Mouse (Mus musculus) forebrain, embryonic 13.5 days (tissue): ENCODE data around the gene Ddx41. TPM values are rescaled to one million over a fixed set of nuclear protein-coding genes. Genes with fewer than 3 reads are reported as not detected.
"Not testable (repeated sequence)": the region's sequence is repeated elsewhere in the genome, so short reads cannot be mapped to it uniquely, and the experiment has no call there.

Source experiments
- ATAC-seq: fragments of 200-750 bp; cut with Nextera tagmentation; 2 replicates; pipeline ENCODE4 v1.8.0; 2017
- H3K27ac ChIP-seq: fragments of 300-500 bp; sonication (generic); 2 replicates; pipeline ENCODE4 v1.5.1; 2015; ENCODE audit warnings: inconsistent platforms, mild to moderate bottlenecking, moderate library complexity
- H3K27me3 ChIP-seq: fragments of 300-500 bp; sonication (generic); 2 replicates; pipeline ENCODE4 v1.6.1; 2015; ENCODE audit warnings: mild to moderate bottlenecking, inconsistent platforms
- H3K36me3 ChIP-seq: fragments of 300-500 bp; sonication (generic); 2 replicates; pipeline ENCODE4 v1.6.1; 2015; ENCODE audit warnings: mild to moderate bottlenecking, inconsistent platforms; ENCODE audit not compliant: poor library complexity, severe bottlenecking
- H3K4me1 ChIP-seq: fragments of 300-500 bp; sonication (generic); 2 replicates; pipeline ENCODE4 v1.6.1; 2015; ENCODE audit warnings: inconsistent platforms
- H3K4me2 ChIP-seq: fragments of 300-500 bp; sonication (generic); 2 replicates; pipeline ENCODE4 v1.6.1; 2015; ENCODE audit warnings: inconsistent platforms, mild to moderate bottlenecking, moderate library complexity
- H3K4me3 ChIP-seq: fragments of 300-500 bp; sonication (generic); 2 replicates; pipeline ENCODE4 v1.5.1; 2015; ENCODE audit warnings: mild to moderate bottlenecking, inconsistent platforms
- H3K9ac ChIP-seq: fragments of 300-500 bp; sonication (generic); 2 replicates; pipeline ENCODE4 v1.6.1; 2015; ENCODE audit warnings: mild to moderate bottlenecking, inconsistent platforms
- H3K9me3 ChIP-seq: fragments of 300-500 bp; sonication (generic); replicated peaks from 2 replicates; pipeline ENCODE4 v1.6.1; 2016; ENCODE audit warnings: inconsistent platforms
- WGBS: fragments of 180-500 bp; shearing (Covaris S2); methylation state at CpG from one replicate; pipeline ENCODE4 v1.1.7; 2015; 5-methylcytosine and 5-hydroxymethylcytosine counted together
- polyA plus RNA-seq: library from polyadenylated mRNA; unstranded; fragments of >200 nt; fragmentation: Nextera tagmentation; extraction: Ambion mirVana; gene quantifications from 2 replicates; pipeline ENCODE4 v1.2.1, GENCODE M21; 2015

The Ddx41 gene
- polyA plus RNA-seq, result 67.3 and 72.1 TPM in 2 replicates

GRCm38 (mm10) chr13:55536194-55537175, at the start of gene Ddx41:
Ddx41 (minus strand) TSS chr13:55536658.
- Histone ChIP-seq H3K36me3 (peaks cover 79% of the 10 kb centered on the region), H3K9ac (peak within 1 kb of the TSS; percentile 89), H3K9me3 (no peaks in the 10 kb centered on the region), H3K27me3 (no peaks in the 10 kb centered on the region), H3K27ac (peak within 1 kb of the TSS; percentile 71), H3K4me2 (peak within 1 kb of the TSS; percentile 99), H3K4me3 (peak within 1 kb of the TSS; percentile 84), H3K4me1 (peaks cover 13% of the 10 kb centered on the region)
- WGBS, result under 1% methylated on average over 70 of the region's 70 CpGs
- peak; percentile 98 for ATAC-seq

GRCm38 (mm10) chr13:55578086-55578485, 41.6 kb upstream of the Ddx41 start:
- no peaks in the 10 kb centered on the region for H3K27me3 ChIP-seq
- 85% methylated on average over 4 of the region's 4 CpGs for WGBS
- H3K4me2 ChIP-seq, result no peak overlapping the region

GRCm38 (mm10) chr13:55576872-55577271, 40.4 kb upstream of the Ddx41 start:
- H3K4me3 ChIP-seq, H3K4me2 ChIP-seq, H3K4me1 ChIP-seq, ATAC-seq, H3K27me3 ChIP-seq, H3K36me3 ChIP-seq, H3K9ac ChIP-seq, H3K9me3 ChIP-seq, H3K27ac ChIP-seq: not testable (repeated sequence)
- WGBS, result 85% methylated on average over 7 of the region's 7 CpGs

More at GRCm38 (mm10) chr13:55578086-55578485, 41.6 kb upstream of the Ddx41 start:
- H3K4me3 ChIP-seq, result no peak overlapping the region
- no peaks in the 10 kb centered on the region for H3K36me3 ChIP-seq
- no peak for ATAC-seq
- no peak overlapping the region for H3K9ac ChIP-seq
- H3K9me3 ChIP-seq, result peaks cover 4% of the 10 kb centered on the region; the same call in 1 of the 2 replicates
- H3K27ac ChIP-seq, result no peak overlapping the region
- H3K4me1 ChIP-seq, result no peaks in the 10 kb centered on the region

GRCm38 (mm10) chr13:55575932-55576331, 39.5 kb upstream of the Ddx41 start:
- Histone ChIP-seq H3K27ac (no peak overlapping the region), H3K36me3 (no peaks in the 10 kb centered on the region), H3K4me2 (no peak overlapping the region), H3K4me3 (no peak overlapping the region), H3K4me1 (peaks cover 10% of the 10 kb centered on the region), H3K9me3 (peaks cover 4% of the 10 kb centered on the region; the same call in 1 of the 2 replicates), H3K9ac (no peak overlapping the region), H3K27me3 (no peaks in the 10 kb centered on the region)
- 60% methylated on average over 5 of the region's 5 CpGs for WGBS
- no peak for ATAC-seq

- 68% methylated on average over 5 of the region's 5 CpGs for WGBS
- H3K4me3 ChIP-seq, result no peak overlapping the region
- H3K27ac ChIP-seq, result no peak overlapping the region
- H3K4me2 ChIP-seq, result no peak overlapping the region
- peaks cover 4% of the 10 kb centered on the region; the same call in 1 of the 2 replicates for H3K9me3 ChIP-seq
- ATAC-seq, result no peak
- H3K9ac ChIP-seq, result no peak overlapping the region
- H3K4me1 ChIP-seq, result peaks cover 17% of the 10 kb centered on the region
- no peaks in the 10 kb centered on the region for H3K27me3 ChIP-seq
- no peaks in the 10 kb centered on the region for H3K36me3 ChIP-seq
Measured at GRCm38 (mm10) chr13:55574321-55574720, 37.9 kb upstream of the Ddx41 start.

- peaks cover 2% of the 10 kb centered on the region for H3K36me3 ChIP-seq
- ATAC-seq, result no peak
- peaks cover 25% of the 10 kb centered on the region for H3K4me1 ChIP-seq
- H3K9me3 ChIP-seq, result no peaks in the 10 kb centered on the region
- WGBS, result 100% methylated on average over 2 of the region's 2 CpGs
- no peaks in the 10 kb centered on the region for H3K27me3 ChIP-seq
- H3K4me3 ChIP-seq, result no peak within 1 kb of the TSS
- no peak within 1 kb of the TSS for H3K4me2 ChIP-seq
- no peak within 1 kb of the TSS for H3K9ac ChIP-seq
- H3K27ac ChIP-seq, result no peak within 1 kb of the TSS
Measured at GRCm38 (mm10) chr13:55573432-55573831, 37.0 kb upstream of the Ddx41 start, which contains the start of gene Tmed9. Tmed9 (plus strand) TSS chr13:55573732.

- 88% methylated on average over 2 of the region's 2 CpGs for WGBS
- Histone ChIP-seq H3K4me2 (peak overlapping the region; percentile 30), H3K4me1 (peaks cover 35% of the 10 kb centered on the region), H3K4me3 (peak overlapping the region; percentile 96; the same call in 1 of the 2 replicates), H3K9me3 (no peaks in the 10 kb centered on the region), H3K27ac (no peak overlapping the region), H3K36me3 (peaks cover 14% of the 10 kb centered on the region), H3K9ac (no peak overlapping the region), H3K27me3 (no peaks in the 10 kb centered on the region)
- no peak for ATAC-seq
Measured at GRCm38 (mm10) chr13:55571977-55572376, 35.5 kb upstream of the Ddx41 start.

GRCm38 (mm10) chr13:55571027-55571751, 34.7 kb upstream of the Ddx41 start, which contains the start of gene Fam193b:
Fam193b (minus strand) TSS chr13:55571120.
- 3% methylated on average over 30 of the region's 47 CpGs for WGBS
- peak within 1 kb of the TSS; percentile 91 for H3K27ac ChIP-seq

GRCm38 (mm10) chr13:55570286-55570973, 34.0 kb upstream of the Ddx41 start:
- ATAC-seq, result peak; percentile 74
- Histone ChIP-seq H3K27me3 (no peaks in the 10 kb centered on the region), H3K4me1 (peaks cover 39% of the 10 kb centered on the region), H3K4me3 (peak overlapping the region; percentile 96), H3K9me3 (no peaks in the 10 kb centered on the region), H3K36me3 (peaks cover 27% of the 10 kb centered on the region), H3K9ac (peak overlapping the region; percentile 99), H3K4me2 (peak overlapping the region; percentile 98), H3K27ac (peak overlapping the region; percentile 91)
- 0% methylated on average over 40 of the region's 47 CpGs for WGBS

More at GRCm38 (mm10) chr13:55571027-55571751, 34.7 kb upstream of the Ddx41 start, which contains the start of gene Fam193b:
- Histone ChIP-seq H3K9me3 (no peaks in the 10 kb centered on the region), H3K4me3 (peak within 1 kb of the TSS; percentile 96), H3K9ac (peak within 1 kb of the TSS; percentile 99), H3K4me1 (peaks cover 39% of the 10 kb centered on the region), H3K4me2 (peak within 1 kb of the TSS; percentile 98), H3K27me3 (no peaks in the 10 kb centered on the region), H3K36me3 (peaks cover 21% of the 10 kb centered on the region)
- ATAC-seq, result peak; percentile 93

GRCm38 (mm10) chr13:55569726-55570285, 33.3 kb upstream of the Ddx41 start:
- Histone ChIP-seq H3K4me1 (peaks cover 39% of the 10 kb centered on the region), H3K36me3 (peaks cover 31% of the 10 kb centered on the region), H3K9ac (peak overlapping the region; percentile 99), H3K9me3 (no peaks in the 10 kb centered on the region), H3K4me2 (peak overlapping the region; percentile 98), H3K4me3 (peak overlapping the region; percentile 96), H3K27me3 (no peaks in the 10 kb centered on the region), H3K27ac (peak overlapping the region; percentile 91)
- WGBS, result 2% methylated on average over 16 of the region's 16 CpGs
- ATAC-seq, result no peak

- Histone ChIP-seq H3K4me1 (peaks cover 39% of the 10 kb centered on the region), H3K36me3 (peaks cover 41% of the 10 kb centered on the region)
- not testable (repeated sequence) for H3K4me2 ChIP-seq, H3K27me3 ChIP-seq, H3K9me3 ChIP-seq, ATAC-seq, H3K9ac ChIP-seq, H3K27ac ChIP-seq, H3K4me3 ChIP-seq
- 93% methylated on average over 4 of the region's 4 CpGs for WGBS
Measured at GRCm38 (mm10) chr13:55568524-55568923, 32.1 kb upstream of the Ddx41 start.
